Mouse (Mus musculus) spleen, adult 2 months (tissue): ENCODE data around the gene Try10.
"Not testable (repeated sequence)": the region's sequence is repeated elsewhere in the genome, so short reads cannot be mapped to it uniquely, and the experiment has no call there.

Experiments
- CTCF ChIP-seq: fragments of 200-500 bp; IDR thresholded peaks from 2 replicates; pipeline ENCODE4 v1.5.1; 2011; ENCODE audit warnings: mild to moderate bottlenecking, inconsistent platforms; ENCODE audit not compliant: insufficient read depth, insufficient read length, insufficient replicate concordance; ENCODE audit errors: extremely low read depth
- POLR2A ChIP-seq: fragments of 200-500 bp; IDR thresholded peaks from 2 replicates; pipeline ENCODE4 v1.6.1; 2011; ENCODE audit warnings: low read depth, low read length, inconsistent platforms

DNA sequence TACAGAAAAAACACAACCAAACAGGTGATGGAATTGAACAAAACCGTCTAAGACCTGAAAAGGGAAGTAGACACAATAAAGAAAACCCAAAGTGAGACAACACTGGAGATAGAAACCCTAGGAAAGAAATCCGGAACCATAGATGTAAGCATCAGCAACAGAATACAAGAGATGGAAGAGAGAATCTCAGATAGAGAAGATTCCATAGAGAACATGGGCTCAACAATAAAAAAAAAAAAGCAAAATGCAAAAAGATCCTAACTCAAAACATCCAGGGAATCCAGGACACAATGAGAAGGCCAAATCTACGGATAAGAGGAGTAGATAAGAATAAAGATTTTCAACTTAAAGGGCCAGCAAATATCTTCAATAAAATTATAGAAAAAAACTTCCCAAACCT is 37.2 kb upstream of the Try10 start, which contains the start of gene Try5:
- TF ChIP-seq POLR2A, CTCF: not testable (repeated sequence)
